Mouse (Mus musculus): ENCODE measurements at regions not wholly inside any gene's neighbourhood (a gene's known extent, or its start where the extent isn't known, plus 50 kb on each side); places are given as distances from the start of the nearest gene placed in this dataset.

DNA sequence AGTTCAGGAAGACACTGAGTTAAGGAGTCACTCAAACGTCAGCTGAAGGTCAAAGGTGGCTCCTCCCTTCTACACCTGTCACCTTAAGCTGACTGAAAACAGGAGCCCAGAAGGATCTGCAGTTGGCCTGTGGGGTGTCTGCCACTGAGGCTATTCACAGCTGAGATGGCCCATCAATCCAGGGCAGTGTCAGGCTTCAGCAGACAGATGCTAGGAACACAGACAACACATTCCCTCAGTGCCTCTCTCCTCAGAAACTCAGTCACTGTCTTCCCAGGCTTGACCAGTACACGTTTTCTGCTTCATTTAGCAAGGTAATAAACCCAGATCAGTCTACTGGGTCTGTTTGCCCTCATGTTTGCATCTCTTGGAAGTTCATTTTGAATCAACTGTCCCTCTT is 222.9 kb upstream of the Pkn2 start:
- Histone ChIP-seq H3K9ac (replicated peaks; ENCODE audit: low read depth, low read length) (no peak overlapping the region), H3K9me3 (replicated peaks; ENCODE audit: control insufficient read depth, low read length) (no peaks in the 10 kb centered on the region), H3K36me3 (replicated peaks; ENCODE audit: control insufficient read depth, insufficient read depth, low read length) (no peaks in the 10 kb centered on the region), H3K27me3 (ENCODE audit: control insufficient read depth, insufficient read depth, low read length) (no peaks in the 10 kb centered on the region), H3K4me3 (ENCODE audit: low read depth, low read length) (no peak overlapping the region), H3K27ac (ENCODE audit: low read depth) (no peak overlapping the region), H3K4me1 (ENCODE audit: control insufficient read depth, insufficient read depth) (0 out of 2 replicates have a peak, but pooled peaks cover 4% of the 10 kb centered on the region), H3K4me2 (ENCODE audit: low read depth, low read length) (no peak overlapping the region)
- ATAC-seq (ENCODE audit: insufficient read depth, low read depth): no peak
- WGBS: 45% methylated on average over 2 of the region's 2 CpGs
- no peak for TF ChIP-seq EP300 (IDR thresholded peaks at IDR 0.05; ENCODE audit: low read depth)
- no peak for TF ChIP-seq CTCF (IDR thresholded peaks at IDR 0.05; ENCODE audit: low read depth)
- DNase-seq (ENCODE audit: low spot score): no peak

DNA sequence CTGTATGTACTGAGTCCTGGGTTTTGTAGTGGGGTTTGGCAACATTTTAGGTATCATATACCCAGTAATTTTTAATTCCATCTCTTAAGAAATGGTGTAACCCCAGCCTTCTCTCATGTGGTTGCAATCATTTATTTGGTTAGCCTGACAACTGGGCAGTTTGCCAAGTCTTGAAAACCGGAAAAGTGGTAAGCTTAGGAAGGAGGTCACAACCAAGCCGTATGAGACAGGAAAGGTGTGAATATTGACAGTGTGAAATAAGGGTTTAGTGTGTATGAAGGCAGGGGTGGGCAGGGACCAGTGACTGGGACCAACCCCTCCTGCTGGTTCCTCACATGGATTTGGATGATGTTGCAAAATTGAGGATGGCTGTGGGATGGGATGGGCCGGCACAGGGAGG is 221.5 kb upstream of the Pkn2 start:
- Histone ChIP-seq H3K9me3 (replicated peaks; ENCODE audit: control insufficient read depth, low read length) (no peaks in the 10 kb centered on the region), H3K36me3 (replicated peaks; ENCODE audit: control insufficient read depth, insufficient read depth, low read length) (no peaks in the 10 kb centered on the region), H3K27me3 (ENCODE audit: control insufficient read depth, insufficient read depth, low read length) (no peaks in the 10 kb centered on the region), H3K4me2 (ENCODE audit: low read depth, low read length) (no peak overlapping the region), H3K4me3 (ENCODE audit: low read depth, low read length) (no peak overlapping the region), H3K27ac (ENCODE audit: low read depth) (no peak overlapping the region), H3K9ac (replicated peaks; ENCODE audit: low read depth, low read length) (no peak overlapping the region), H3K4me1 (ENCODE audit: control insufficient read depth, insufficient read depth) (0 out of 2 replicates have a peak, but pooled peaks cover 4% of the 10 kb centered on the region)
- 31% methylated on average over 3 of the region's 3 CpGs for WGBS
- TF ChIP-seq CTCF (IDR thresholded peaks at IDR 0.05; ENCODE audit: low read depth) (no peak), EP300 (IDR thresholded peaks at IDR 0.05; ENCODE audit: low read depth) (no peak)
- no peak for ATAC-seq (ENCODE audit: insufficient read depth, low read depth)
- no peak for DNase-seq (ENCODE audit: low spot score)

DNA sequence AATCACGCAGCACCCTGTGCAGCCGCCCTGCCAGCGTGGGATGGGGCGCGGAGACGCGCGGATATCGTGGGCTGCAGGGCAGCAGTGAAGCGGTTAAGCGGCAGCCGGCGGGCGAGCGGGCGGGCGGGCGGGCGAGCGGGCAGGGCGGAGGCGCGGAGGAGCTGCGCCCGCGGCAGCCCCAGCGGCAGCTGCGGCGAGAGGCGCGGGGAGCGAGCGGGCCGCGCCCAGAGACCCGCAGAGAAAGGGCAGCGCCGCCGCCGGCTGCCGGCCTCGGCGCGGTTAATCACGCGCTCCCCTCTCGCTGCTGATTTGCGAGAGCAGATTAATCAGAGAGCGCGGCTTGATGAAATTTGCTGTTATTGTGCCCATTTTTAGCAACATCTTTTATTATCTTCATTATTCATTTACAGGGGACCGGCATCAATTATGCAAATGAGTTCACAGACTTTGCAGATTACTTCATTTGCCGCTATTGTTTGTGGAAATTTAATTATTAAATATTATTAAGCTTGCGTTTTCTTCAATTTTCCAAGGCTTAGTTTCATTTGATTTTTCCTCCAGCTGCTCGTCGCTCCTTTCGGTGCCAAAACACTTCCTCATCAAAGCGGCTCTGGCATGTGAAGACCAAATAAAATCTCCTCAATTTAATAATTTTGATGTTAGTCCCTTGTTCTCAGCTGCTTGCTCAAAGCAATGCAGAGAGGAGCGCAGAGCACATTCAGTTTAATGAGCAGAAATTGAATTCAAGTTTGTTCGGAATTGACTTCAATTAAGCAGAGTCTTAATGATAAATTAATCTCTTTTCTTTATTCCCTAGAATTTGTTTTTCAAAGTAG is 219.2 kb upstream of the Pkn2 start:
- Histone ChIP-seq H3K4me1 (ENCODE audit: control insufficient read depth, insufficient read depth) (0 out of 2 replicates have a peak, but pooled peaks cover 4% of the 10 kb centered on the region), H3K4me3 (ENCODE audit: low read depth, low read length) (peak overlapping the region; percentile 45), H3K27ac (ENCODE audit: low read depth) (no peak overlapping the region), H3K27me3 (ENCODE audit: control insufficient read depth, insufficient read depth, low read length) (no peaks in the 10 kb centered on the region), H3K4me2 (ENCODE audit: low read depth, low read length) (peak overlapping the region; percentile 64), H3K36me3 (replicated peaks; ENCODE audit: control insufficient read depth, insufficient read depth, low read length) (no peaks in the 10 kb centered on the region), H3K9ac (replicated peaks; ENCODE audit: low read depth, low read length) (peak overlapping the region; percentile 55), H3K9me3 (replicated peaks; ENCODE audit: control insufficient read depth, low read length) (no peaks in the 10 kb centered on the region)
- 5% methylated on average over 47 of the region's 59 CpGs for WGBS
- TF ChIP-seq EP300 (IDR thresholded peaks at IDR 0.05; ENCODE audit: low read depth) (no peak), CTCF (IDR thresholded peaks at IDR 0.05; ENCODE audit: low read depth) (no peak)
- peak; percentile 27; the same call in 1 of the 2 replicates for ATAC-seq (ENCODE audit: insufficient read depth, low read depth)
- DNase-seq (ENCODE audit: low spot score): no peak

DNA sequence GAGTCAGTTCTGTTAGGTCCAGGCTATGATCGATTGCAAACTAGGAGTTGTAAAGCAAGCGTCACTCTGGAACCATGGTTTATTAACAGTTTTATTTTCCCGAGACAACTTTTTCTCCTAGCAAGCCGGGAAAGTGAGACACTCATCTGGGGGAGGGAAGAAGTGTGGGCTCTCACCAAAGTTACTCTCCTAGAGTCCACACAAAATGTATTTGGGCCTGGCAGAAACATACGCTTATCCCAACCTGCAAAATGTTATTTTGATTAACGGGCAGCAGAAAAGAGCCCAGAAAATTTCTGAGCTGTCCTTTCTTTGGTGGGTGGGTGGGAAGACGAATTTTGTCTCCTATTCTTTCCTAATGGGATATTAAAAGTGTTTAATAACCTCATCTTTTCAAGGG is 218.4 kb upstream of the Pkn2 start:
- no peaks in the 10 kb centered on the region for H3K36me3 ChIP-seq (replicated peaks; ENCODE audit: control insufficient read depth, insufficient read depth, low read length)
- no peak overlapping the region for H3K27ac ChIP-seq (ENCODE audit: low read depth)
- H3K9me3 ChIP-seq (replicated peaks; ENCODE audit: control insufficient read depth, low read length): no peaks in the 10 kb centered on the region
- H3K4me3 ChIP-seq (ENCODE audit: low read depth, low read length): peak overlapping the region; percentile 45
- H3K4me1 ChIP-seq (ENCODE audit: control insufficient read depth, insufficient read depth): 0 out of 2 replicates have a peak, but pooled peaks cover 4% of the 10 kb centered on the region
- ATAC-seq (ENCODE audit: insufficient read depth, low read depth) (no peak), DNase-seq (ENCODE audit: low spot score) (no peak)
- H3K9ac ChIP-seq (replicated peaks; ENCODE audit: low read depth, low read length): peak overlapping the region; percentile 55
- no peaks in the 10 kb centered on the region for H3K27me3 ChIP-seq (ENCODE audit: control insufficient read depth, insufficient read depth, low read length)
- no peak for TF ChIP-seq EP300 (IDR thresholded peaks at IDR 0.05; ENCODE audit: low read depth)
- TF ChIP-seq CTCF (IDR thresholded peaks at IDR 0.05; ENCODE audit: low read depth): no peak
- WGBS: 84% methylated on average over 7 of the region's 7 CpGs
- peak overlapping the region; percentile 64 for H3K4me2 ChIP-seq (ENCODE audit: low read depth, low read length)

DNA sequence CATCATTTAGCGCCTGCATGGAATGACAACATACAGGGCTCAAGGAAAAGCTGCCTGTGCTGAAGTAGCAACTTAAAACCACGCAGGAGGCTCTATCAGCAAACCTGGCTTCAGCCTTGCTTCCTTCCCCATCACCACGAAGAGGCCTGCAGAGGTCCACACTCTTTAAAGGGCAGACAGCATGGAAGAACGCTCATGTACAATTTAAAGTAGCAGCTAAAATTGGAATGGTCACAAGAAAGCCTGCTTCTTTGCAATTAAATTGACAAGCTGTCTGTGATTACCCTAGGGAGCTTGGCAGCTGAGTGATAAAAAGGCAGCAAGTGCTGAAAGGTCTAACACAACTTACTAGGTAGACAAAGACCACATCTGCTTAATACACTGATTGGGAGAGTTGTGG is 210.4 kb upstream of the Pkn2 start:
- no peak overlapping the region for H3K9ac ChIP-seq (replicated peaks; ENCODE audit: low read depth, low read length)
- H3K9me3 ChIP-seq (replicated peaks; ENCODE audit: control insufficient read depth, low read length): no peaks in the 10 kb centered on the region
- no peaks in the 10 kb centered on the region for H3K36me3 ChIP-seq (replicated peaks; ENCODE audit: control insufficient read depth, insufficient read depth, low read length)
- peak; percentile 96 for TF ChIP-seq EP300 (IDR thresholded peaks at IDR 0.05; ENCODE audit: low read depth)
- TF ChIP-seq CTCF (IDR thresholded peaks at IDR 0.05; ENCODE audit: low read depth): no peak
- H3K4me2 ChIP-seq (ENCODE audit: low read depth, low read length): no peak overlapping the region
- H3K27ac ChIP-seq (ENCODE audit: low read depth): peak overlapping the region; percentile 89
- peak; percentile 87 for DNase-seq (ENCODE audit: low spot score)
- peaks cover 20% of the 10 kb centered on the region for H3K4me1 ChIP-seq (ENCODE audit: control insufficient read depth, insufficient read depth)
- no peak overlapping the region for H3K4me3 ChIP-seq (ENCODE audit: low read depth, low read length)
- 12% methylated on average over 4 of the region's 4 CpGs for WGBS
- ATAC-seq (ENCODE audit: insufficient read depth, low read depth): peak; percentile 79
- H3K27me3 ChIP-seq (ENCODE audit: control insufficient read depth, insufficient read depth, low read length): no peaks in the 10 kb centered on the region

All from heart, postnatal 0 days (tissue).